18 mouse cellular contexts compared by ENCODE assay signal in genomic region chr8:86063411-86063810, GRCm38 (mm10).
DNase-seq lines count a peak whose midpoint lies in the region.
"Had no signal": no experiment of that assay in that cellular context is flagged by ENCODE, and none has a peak within 500 bp of the region (broad histone marks: within the 10 kb centered on the region; RNA-seq: fewer than 3 reads in every experiment).

No protein-coding gene starts in this region.

- WGBS in midbrain, embryonic 10.5 days, result 89% methylated on average over 2 of the region's 2 CpGs

- no peaks in the 10 kb centered on the region for H3K9me3 ChIP-seq in midbrain, embryonic 10.5 days (replicated peaks)
- H3K9me3 ChIP-seq: embryonic facial prominence, embryonic 15.5 days; forebrain, embryonic 10.5 days; heart, embryonic 13.5 days; hindbrain, embryonic 12.5 days had no signal

- no peaks in the 10 kb centered on the region for H3K27me3 ChIP-seq in midbrain, embryonic 10.5 days (ENCODE audit: low read depth, poor library complexity, severe bottlenecking)
- H3K27me3 ChIP-seq: CH12.LX; embryonic facial prominence, embryonic 15.5 days; heart, embryonic 13.5 days; hindbrain, embryonic 12.5 days; Patski had no signal

- peaks cover 27% of the 10 kb centered on the region for H3K36me3 ChIP-seq in midbrain, embryonic 10.5 days
- H3K36me3 ChIP-seq: hindbrain, embryonic 12.5 days had no signal

- no peak overlapping the region for H3K4me3 ChIP-seq in midbrain, embryonic 10.5 days
- H3K4me3 ChIP-seq: embryonic facial prominence, embryonic 15.5 days; erythroblast, embryonic 14.5 days; forebrain, embryonic 10.5 days; gastrocnemius, adult 2 months; heart, embryonic 13.5 days; hindbrain, embryonic 12.5 days had no signal

- no peaks in the 10 kb centered on the region for H3K4me1 ChIP-seq in midbrain, embryonic 10.5 days
- H3K4me1 ChIP-seq: embryonic facial prominence, embryonic 15.5 days; forebrain, embryonic 10.5 days; hindbrain, embryonic 12.5 days had no signal

- peak; percentile 76 for DNase-seq in heart, adult 11 months
- DNase-seq in heart, postnatal 10 days, result no peak
- DNase-seq in cerebellum, adult 18-20 months, result peak; percentile 60 to 65
- DNase-seq in cerebellum, adult 8-10 months, result peak; percentile 43
- peak; percentile 74 to 81 for DNase-seq in cerebellum, postnatal 14 days
- DNase-seq in kidney, adult 8-10 months, result no peak
- no peak for DNase-seq in midbrain, embryonic 10.5 days (ENCODE audit: low spot score)
- DNase-seq: adrenal gland, postnatal 14 days; gastrocnemius, adult 2 months; gastrocnemius, postnatal 25 days; heart, postnatal 4 days had no signal

- H3K27ac ChIP-seq in midbrain, embryonic 10.5 days (replicated peaks), result no peak overlapping the region
- H3K27ac ChIP-seq: embryonic facial prominence, embryonic 15.5 days; forebrain, embryonic 10.5 days; gastrocnemius, adult 2 months; heart, embryonic 13.5 days; hindbrain, embryonic 12.5 days had no signal

- intact Hi-C loops in heart, postnatal 10 days (cut with DNase I), result no loop called here

Comparison
In these comparisons a context has a peak if more than half of its experiments do, and no peak if none do; other contexts are left out.
1. DNase-seq: peak in heart, adult 11 months (single experiment), cerebellum, adult 18-20 months (2 of 2), cerebellum, adult 8-10 months (single experiment) and cerebellum, postnatal 14 days (2 of 2); none in heart, postnatal 10 days (0 of 2), kidney, adult 8-10 months (0 of 2) and midbrain, embryonic 10.5 days (single experiment).